Mouse (Mus musculus) cerebellum, postnatal 25 days (tissue): Measurements from ENCODE around the gene Cym.

Experiments
- DNase-seq, 2 experiments: peaks; one replicate each; pipeline ENCODE4 v3.0.0; 2021; ENCODE audit warnings: mixed read lengths in 2 of 2

Gene Cym

DNA sequence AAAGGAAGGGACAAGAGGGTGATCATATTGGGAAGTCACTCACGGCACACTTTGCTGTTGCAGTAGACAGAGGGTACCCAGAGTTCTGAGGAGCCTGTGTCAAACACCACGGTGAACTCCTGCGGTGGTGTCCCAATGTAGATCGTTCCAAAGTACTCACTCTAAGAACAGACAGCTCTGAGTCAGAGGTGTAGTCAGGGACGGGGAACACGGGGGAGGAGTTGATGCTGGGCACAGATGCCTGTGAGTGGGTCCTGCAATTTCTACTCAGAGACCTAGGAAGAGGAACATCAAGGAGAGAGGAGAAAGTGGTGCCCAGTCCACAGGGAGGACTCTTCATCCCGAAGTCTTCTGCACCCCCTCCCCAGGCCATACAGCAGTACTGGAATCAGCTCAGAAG lies 3.0 kb downstream of the Cym start:
- DNase-seq: no peak

DNA sequence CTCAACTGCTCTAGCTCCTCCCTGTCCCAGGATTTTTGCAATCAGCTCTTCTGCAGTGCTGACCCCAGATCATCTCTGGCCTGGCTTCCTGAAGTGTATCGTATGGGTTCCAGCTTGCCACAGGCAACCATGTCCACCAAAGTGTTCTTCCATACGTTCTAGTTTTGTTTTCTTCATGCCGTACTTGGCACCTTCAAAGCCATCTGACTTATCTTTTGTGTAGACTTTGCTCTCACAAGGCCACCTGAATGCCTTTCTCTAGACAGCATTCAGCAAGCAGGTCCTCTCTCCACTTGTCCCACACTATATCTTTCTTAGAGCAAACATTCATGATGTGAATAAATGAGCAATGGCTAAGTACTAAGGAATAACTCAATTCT lies 4.4 kb downstream of the Cym start:
- no peak for DNase-seq

DNA sequence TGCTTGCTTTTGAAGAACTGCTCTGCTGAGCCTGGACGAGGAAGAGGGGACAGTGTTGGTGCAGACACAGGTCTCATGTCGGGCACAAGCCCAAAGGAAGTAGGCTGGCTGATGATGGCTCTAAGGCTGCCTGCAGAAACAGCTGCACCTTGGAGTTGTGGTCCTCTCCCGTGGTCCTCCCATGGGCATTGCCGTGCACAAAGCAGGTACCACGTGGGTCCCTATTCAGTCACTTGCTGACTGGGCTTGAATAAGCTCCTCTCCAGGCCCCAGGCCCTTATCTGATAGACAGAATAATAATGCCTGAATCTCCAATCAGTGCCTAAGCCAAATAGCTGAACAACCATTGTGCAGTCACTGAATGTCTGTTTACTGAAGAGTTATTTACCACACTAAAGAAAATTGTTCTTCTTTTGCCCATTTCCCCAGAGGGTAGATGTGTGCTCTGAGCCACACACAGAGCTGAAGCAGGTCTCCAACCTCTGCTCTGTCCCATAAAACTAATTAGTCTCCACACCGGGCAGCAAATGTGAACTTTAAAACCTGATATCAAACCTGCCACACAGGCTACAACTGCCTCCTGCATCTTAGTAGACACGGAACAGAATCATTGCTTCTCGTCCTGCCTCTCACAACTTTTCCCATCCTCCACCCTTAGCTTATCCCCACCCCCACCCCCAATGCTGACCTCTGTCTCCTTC lies 5.0 kb downstream of the Cym start:
- DNase-seq: no peak

DNA sequence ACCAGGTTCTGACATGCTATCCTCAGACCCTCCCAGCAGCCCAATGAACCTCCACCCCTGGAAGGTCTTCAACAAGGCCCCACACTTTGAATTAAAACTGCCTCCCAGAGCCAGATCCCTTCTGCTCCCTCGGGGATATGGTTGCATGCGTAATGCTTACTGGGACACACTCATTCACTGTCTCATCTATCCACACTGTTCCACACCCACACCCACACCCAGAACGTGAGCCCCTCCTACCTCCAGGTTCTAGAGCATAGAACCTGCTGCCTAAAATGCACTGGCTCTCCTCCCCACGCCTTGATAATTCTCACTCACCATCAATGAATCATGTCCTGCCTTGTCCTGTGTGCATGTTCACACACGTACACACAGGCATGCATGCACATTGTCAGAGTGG lies 6.9 kb downstream of the Cym start:
- no peak for DNase-seq

- DNase-seq: no peak
Measured at GRCm38 (mm10) chr3:107207625-107208253, 13.8 kb downstream of the Cym start.

DNA sequence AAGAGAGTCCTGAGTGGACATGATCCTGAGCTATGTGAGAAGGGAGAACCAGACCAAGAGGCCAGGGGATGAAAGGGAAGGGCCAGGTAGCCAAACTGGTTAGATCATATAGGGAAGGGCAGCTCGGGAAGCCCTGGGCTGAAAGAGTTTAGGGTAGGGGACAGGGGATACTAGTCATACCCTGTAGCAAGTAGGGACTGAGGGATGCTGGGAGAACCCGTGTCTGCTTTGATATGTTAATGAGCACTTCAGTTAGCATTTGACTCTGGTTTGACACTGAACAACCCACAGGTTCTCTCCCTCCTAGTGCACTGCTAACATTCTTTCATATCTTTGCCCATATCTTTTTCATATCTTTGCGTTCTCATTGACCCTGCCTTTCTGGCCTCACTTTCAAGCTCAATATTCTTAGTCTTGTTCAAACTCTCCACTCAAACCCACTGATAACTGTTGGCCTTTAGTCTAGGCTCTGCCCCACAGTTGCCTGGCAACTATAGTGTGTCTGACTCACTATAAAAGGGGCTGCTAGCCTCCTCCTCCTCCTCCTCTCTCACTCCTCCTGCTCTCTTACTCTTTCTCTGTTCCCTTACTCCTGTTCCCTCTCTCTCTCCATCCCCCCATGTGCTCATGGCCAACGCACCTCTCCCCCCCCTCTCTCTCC lies 14.9 kb downstream of the Cym start:
- no peak for DNase-seq

DNA sequence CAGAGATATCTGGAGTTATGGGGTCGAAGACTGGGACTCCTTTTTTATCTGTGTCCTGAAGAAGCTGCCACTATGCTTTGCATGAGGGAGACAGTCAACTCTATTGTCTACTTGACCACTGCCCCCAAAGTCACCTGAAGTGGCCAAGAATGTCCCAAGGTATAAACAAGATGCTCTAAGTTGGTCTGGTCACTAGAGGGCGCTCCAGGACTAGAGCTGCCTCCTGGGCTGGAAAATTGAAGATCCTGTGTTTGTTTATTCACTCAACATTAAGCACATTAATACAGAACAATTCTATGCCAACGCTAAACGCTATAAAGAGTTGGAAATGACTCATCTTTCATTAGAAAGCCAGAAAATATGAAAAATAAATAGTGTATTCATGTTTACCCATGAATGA lies 15.5 kb downstream of the Cym start:
- DNase-seq: peak; percentile 70 to 85

- no peak for DNase-seq
Measured at GRCm38 (mm10) chr3:107205170-107205569, 16.4 kb downstream of the Cym start.

DNA sequence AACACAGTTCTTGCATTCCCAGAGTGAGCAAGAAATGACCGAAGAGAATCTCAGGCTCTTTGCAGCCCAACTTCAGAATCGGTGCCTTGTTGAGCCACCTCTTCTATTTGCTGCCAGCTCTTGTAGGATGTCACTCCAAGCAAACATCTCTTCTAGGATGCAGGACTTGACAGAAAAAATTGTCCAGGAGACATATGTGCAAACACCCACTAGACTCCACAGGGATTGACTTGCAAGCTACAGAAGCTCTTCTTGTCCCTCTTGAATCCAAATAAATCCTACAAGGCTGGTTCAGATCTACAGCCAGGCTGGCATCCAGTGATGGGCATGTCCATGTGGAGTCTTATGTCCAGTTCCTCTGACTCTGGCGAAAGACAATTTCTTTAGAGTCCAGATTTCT lies 17.1 kb downstream of the Cym start:
- no peak for DNase-seq

DNA sequence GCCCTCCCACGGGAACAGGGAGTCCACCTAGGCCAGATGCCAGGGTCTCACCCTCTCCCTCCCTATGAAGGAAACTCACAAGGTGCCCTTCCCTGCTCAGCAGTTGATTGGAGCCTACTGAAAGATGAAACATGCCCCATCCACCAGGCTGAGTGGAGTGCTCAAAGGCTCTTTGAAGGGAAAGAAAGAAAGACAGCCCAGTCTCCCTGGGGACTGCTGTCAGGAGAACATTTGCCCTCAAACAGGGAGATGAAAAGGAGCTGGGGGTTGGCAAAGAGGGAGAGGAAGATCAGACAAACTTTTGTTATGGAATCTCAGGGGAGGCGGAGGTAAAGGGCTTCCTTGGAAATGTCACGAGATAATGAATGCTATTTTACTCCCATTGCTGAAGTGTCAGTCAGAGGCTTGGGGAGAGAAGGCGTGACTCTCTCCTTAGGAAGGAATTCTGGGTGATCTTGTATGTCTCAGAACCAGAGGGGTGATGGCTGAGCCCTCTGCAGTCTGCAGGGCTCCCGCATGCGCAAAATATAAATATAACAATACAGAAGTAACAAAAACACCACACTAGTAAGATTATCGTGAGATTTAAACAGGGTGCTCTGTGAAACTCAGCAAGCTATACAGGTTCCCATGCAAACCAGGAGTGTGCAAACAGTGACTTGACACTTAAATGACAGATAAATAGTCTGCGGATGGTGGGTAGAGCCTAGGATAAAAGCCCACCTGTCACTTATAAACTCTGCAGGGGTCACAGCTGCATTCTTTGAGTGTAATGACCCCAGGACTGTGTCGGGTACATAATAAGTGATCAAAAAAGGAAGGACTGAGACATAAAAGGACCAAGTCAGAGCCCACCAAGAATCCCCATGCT lies 20.0 kb downstream of the Cym start:
- no peak for DNase-seq

- DNase-seq: peak; percentile 81 to 87
Measured at GRCm38 (mm10) chr3:107188226-107188899, 33.2 kb downstream of the Cym start.

DNA sequence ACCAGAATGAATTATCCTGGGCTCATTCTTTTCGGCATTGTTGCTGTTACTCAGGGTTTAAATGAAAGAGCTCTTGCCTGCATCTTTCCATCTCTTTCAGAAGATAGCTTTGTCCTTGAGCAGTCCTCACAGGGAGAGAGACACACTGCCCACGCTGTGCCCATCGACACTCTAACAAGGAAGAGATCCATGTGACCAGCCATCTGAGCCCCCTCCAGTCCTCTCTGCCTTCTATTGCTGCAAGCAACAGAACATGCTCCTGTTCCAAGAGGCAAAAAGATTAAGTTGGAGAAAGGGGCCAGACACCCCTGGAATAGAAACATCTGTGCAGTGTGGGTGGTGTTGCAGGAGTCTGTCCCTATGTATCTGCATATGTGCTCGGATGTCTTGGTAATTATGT lies 34.5 kb downstream of the Cym start:
- DNase-seq: no peak

DNA sequence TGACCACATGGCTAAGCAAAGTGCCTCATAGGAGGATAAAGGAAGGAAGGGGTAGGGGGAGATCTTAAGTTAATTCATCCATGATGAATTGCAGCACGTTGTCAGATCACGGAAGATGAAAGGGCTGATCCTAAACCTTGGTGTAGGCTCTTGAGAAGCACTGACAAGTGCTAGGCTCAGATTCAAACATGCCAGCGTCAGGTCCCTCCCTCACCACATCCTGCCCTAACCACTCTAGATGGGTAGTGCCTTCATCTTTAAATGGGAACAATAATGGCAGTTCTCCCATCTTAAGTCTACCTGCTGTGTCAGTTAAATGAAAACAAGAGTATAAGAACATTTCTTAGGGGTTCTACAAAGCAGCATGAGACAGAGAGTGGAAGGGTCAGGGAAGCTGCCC lies 35.9 kb downstream of the Cym start:
- no peak for DNase-seq

- no peak for DNase-seq
Measured at GRCm38 (mm10) chr3:107183178-107183577, 38.4 kb downstream of the Cym start.

DNA sequence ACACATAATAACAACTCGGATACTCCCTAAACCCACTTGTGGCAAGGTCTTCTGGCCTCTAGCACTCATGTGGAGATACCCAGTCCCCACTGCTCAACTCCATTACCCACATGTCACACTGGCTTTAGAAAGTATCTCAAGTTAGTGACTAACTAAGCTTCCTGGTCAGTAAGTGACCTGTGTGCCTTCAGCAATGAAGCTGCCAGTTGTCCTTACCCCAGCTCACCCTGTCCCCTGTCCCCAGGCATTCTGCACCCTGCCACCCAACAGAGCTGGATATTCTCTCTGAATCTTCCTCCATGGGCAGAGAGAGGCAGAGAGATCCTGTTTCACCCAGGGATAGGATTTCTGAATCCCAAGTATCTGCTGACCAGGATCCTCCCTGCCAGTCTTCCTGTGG lies 38.8 kb downstream of the Cym start, which contains the start of gene Kcna10:
Gene Kcna10 (plus strand): TSS at position 301 of the 400 bp plus-strand sequence.
- no peak for DNase-seq

DNA sequence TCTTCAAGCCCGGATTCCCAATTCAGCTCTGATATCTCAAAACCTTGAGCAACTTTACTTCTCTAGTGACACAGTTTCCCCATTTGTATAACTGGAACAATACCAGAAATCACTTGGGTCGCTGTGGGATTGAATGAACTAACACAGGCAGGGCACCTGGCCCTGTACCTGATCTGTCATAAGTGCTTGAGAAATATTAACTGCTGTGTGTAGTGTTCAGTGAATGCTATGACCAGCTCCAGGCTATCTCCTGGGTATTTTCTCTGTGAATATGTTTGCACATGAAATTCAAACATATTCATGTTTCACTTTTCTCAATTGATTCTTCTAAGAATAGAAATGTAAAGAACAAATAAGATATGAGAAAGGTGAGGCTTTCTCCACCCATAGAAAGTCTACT lies 40.7 kb downstream of the Cym start:
- no peak for DNase-seq

DNA sequence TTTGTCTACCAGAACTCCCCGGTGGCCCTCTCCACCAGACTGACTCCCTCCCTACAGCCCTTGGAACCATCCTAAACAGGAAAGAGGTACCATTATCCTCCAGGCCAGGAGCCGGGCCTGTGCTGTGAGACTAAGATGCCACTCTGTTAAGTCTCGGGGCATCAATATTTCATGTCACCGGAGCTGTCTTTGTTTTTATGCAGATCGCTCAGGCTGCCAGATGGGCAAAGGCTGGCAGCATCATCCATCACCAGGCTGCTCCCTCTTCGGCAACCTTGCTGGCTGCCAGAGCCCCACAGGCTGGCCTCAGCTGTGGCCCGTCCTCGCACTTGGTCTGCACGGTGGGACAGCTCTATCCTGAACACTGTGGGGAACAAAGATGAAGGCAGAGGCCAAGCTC lies 45.0 kb downstream of the Cym start:
- peak; percentile 79 to 82 for DNase-seq

DNA sequence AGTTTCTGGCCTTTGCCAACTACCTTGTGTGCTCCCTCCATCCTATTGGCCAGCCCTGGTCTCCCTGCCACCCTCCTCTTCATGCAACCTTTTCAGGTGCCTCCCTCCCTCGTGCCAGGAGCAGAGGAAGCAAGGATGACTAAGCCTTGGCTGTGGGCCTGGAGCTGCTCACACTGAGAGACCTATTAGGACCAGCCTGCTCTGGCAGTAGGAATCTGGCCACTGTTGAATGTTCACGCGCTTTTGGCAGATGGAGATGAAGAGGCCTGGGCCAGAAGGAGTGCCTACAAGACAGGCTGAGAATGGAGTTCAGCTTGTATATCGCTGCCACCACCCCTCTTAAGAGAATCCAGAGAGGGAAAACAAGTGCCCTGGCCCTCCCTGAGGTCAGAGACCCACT lies 46.0 kb downstream of the Cym start:
- peak; percentile 97 to 98 for DNase-seq

GRCm38 (mm10) chr3:107172556-107172955 lies 49.0 kb downstream of the Cym start:
- DNase-seq: peak; percentile 92 to 93

DNA sequence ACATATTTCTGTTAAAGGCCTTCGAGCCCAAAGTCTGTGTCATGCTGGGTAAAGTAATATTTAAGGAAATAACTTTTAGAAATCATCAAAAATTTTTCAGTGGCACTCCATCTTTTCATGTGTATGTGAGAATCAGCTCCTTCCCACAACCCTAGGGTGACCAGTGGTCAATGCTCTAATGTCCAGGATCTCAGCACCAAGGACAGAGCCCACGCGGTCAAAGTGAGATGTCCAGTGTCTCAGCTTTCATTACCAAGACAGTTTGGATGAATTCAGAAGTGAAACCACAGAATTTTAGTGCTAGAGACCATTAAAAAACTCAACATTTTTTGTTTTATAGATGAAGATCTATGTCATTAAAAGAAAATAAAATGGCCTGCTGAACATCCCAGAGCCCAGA lies 49.6 kb downstream of the Cym start:
- DNase-seq: no peak

DNA sequence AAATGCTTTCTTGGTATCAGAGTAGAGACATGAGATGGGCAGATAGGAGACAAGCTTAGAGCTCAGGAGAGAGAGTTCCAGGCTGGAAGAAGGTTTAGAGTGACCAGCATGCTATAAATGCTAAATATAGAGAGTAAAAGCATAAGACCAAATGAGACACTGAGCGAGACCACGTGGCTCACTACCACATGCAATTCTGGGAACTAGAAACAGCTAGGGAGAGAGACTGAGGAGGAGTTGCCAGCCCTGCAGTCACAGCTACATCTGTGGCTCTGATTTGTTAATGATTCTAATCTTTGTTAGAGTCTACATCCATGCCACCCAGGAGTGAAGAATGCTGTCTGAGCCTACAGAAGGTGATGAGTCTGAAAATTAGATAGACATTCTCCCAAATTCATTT lies 52.0 kb downstream of the Cym start:
- peak in 1 of 2 experiments; percentile 5 for DNase-seq

- DNase-seq: peak; percentile 75 to 78
Measured at GRCm38 (mm10) chr3:107162741-107163140, 58.8 kb downstream of the Cym start.
